10 mouse cellular contexts compared by ENCODE assay signal in the genomic region with DNA sequence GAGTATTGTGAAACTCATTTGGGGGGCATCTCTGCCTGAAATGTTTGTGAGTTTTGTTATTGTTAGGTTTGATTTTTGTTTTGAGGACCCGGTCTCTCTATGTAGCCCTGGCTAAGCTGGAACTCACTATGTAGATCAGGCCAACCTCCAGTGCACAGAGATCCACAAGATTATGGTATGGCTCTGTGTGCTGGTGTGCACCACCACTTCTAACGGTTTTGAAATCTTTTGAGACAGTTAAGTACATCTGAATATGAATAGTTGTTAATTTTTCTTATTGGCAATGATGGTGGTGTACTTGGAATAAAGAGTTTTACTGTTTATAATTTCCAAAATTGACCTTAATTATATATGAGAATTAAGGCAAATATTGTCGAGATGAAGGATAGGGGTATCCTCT. TPM values are rescaled to one million over a fixed set of nuclear protein-coding genes. Genes with fewer than 3 reads are reported as not detected.
DNase-seq lines count a peak whose midpoint lies in the region; ATAC-seq and TF ChIP-seq lines count a peak whose summit lies in the region.
"Had no signal": no experiment of that assay in that cellular context is flagged by ENCODE, and none has a peak within 500 bp of the region (broad histone marks: within the 10 kb centered on the region; RNA-seq: fewer than 3 reads in every experiment).

No protein-coding gene starts in this region.

- H3K9ac ChIP-seq in liver, postnatal 0 days (replicated peaks), result no peak overlapping the region

- H3K4me3 ChIP-seq in heart, embryonic 10.5 days, result peak overlapping the region; percentile 97
- H3K4me3 ChIP-seq in G1E (ENCODE audit: low read depth, low read length), result peak overlapping the region; percentile 75; the same call in 1 of the 2 replicates
- H3K4me3 ChIP-seq in hindbrain, embryonic 10.5 days, result peak overlapping the region; percentile 88
- H3K4me3 ChIP-seq in liver, postnatal 0 days (ENCODE audit: low read depth, low read length), result peak overlapping the region; percentile 56; the same call in 1 of the 2 replicates

- no peak for DNase-seq in heart, embryonic 10.5 days (ENCODE audit: low spot score)
- no peak for DNase-seq in heart, adult 8-10 months (ENCODE audit: low spot score)
- DNase-seq in G1E (ENCODE audit: low spot score), result no peak
- DNase-seq in hindbrain, embryonic 10.5 days (ENCODE audit: low spot score), result no peak
- DNase-seq in liver, postnatal 0 days, result no peak
- no peak for DNase-seq in urinary bladder, postnatal 25 days (ENCODE audit: low spot score)
- no peak for DNase-seq in urinary bladder, adult 2 months (ENCODE audit: low spot score)
- no peak for DNase-seq in spleen, postnatal 4 days (ENCODE audit: low spot score in 2 of 2)

- no peaks in the 10 kb centered on the region for H3K27me3 ChIP-seq in heart, embryonic 10.5 days (ENCODE audit: insufficient read depth, poor library complexity, severe bottlenecking)
- H3K27me3 ChIP-seq in G1E (ENCODE audit: insufficient read depth, low read length), result peaks cover 19% of the 10 kb centered on the region
- H3K27me3 ChIP-seq in hindbrain, embryonic 10.5 days (ENCODE audit: insufficient read depth, poor library complexity, severe bottlenecking), result peaks cover 5% of the 10 kb centered on the region; the same call in 1 of the 2 replicates
- H3K27me3 ChIP-seq in liver, postnatal 0 days (ENCODE audit: insufficient read depth, low read length), result no peaks in the 10 kb centered on the region

- no peaks in the 10 kb centered on the region for H3K9me3 ChIP-seq in heart, embryonic 10.5 days
- H3K9me3 ChIP-seq in G1E (replicated peaks), result no peaks in the 10 kb centered on the region
- no peaks in the 10 kb centered on the region for H3K9me3 ChIP-seq in hindbrain, embryonic 10.5 days
- no peaks in the 10 kb centered on the region for H3K9me3 ChIP-seq in liver, postnatal 0 days (ENCODE audit: low read length)

- peak overlapping the region; percentile 98 for H3K27ac ChIP-seq in heart, embryonic 10.5 days
- peak overlapping the region; percentile 99 for H3K27ac ChIP-seq in hindbrain, embryonic 10.5 days
- H3K27ac ChIP-seq in liver, postnatal 0 days (ENCODE audit: low read depth), result no peak overlapping the region

- H3K36me3 ChIP-seq in heart, embryonic 10.5 days, result peaks cover 27% of the 10 kb centered on the region
- H3K36me3 ChIP-seq in G1E (replicated peaks), result peaks cover 22% of the 10 kb centered on the region
- peaks cover 32% of the 10 kb centered on the region for H3K36me3 ChIP-seq in hindbrain, embryonic 10.5 days
- H3K36me3 ChIP-seq in liver, postnatal 0 days (replicated peaks; ENCODE audit: insufficient read depth, low read length), result peaks cover 8% of the 10 kb centered on the region; the same call in 1 of the 2 replicates

- TF ChIP-seq EP300 in liver, postnatal 0 days (IDR thresholded peaks at IDR 0.05; ENCODE audit: low read depth), result no peak

- H3K4me2 ChIP-seq in liver, postnatal 0 days (ENCODE audit: low read depth, low read length), result peak overlapping the region; percentile 80

- ATAC-seq in G1E (ENCODE audit: extremely low read depth, insufficient number of reproducible peaks, low FRiP score, poor library complexity, severe bottlenecking), result no peak
- ATAC-seq in liver, postnatal 0 days, result no peak

- 17% methylated on average over 3 of the region's 3 CpGs for WGBS in heart, embryonic 10.5 days
- WGBS in hindbrain, embryonic 10.5 days, result 23% methylated on average over 3 of the region's 3 CpGs
- WGBS in liver, postnatal 0 days (ENCODE audit: insufficient replicate concordance), result 31% methylated on average over 3 of the region's 3 CpGs

- TF ChIP-seq CTCF in G1E (IDR thresholded peaks at IDR 0.05; ENCODE audit: low read depth, low read length), result no peak
- no peak for TF ChIP-seq CTCF in liver, postnatal 0 days (IDR thresholded peaks at IDR 0.05; ENCODE audit: low read depth)

- H3K4me1 ChIP-seq in heart, embryonic 10.5 days, result 0 out of 2 replicates have a peak, but pooled peaks cover 3% of the 10 kb centered on the region
- peaks cover 5% of the 10 kb centered on the region for H3K4me1 ChIP-seq in G1E (ENCODE audit: insufficient read depth, low read depth, low read length)
- H3K4me1 ChIP-seq in hindbrain, embryonic 10.5 days (replicated peaks), result peaks cover 12% of the 10 kb centered on the region; the same call in 1 of the 2 replicates
- 0 out of 2 replicates have a peak, but pooled peaks cover 4% of the 10 kb centered on the region for H3K4me1 ChIP-seq in liver, postnatal 0 days (ENCODE audit: insufficient read depth)

RNA-seq across cellular contexts. Expression of gene Zfp105, which starts 0.4 kb away (rescaled TPM):
- polyA plus RNA-seq in heart, embryonic 10.5 days (2016; fragmentation: Nextera tagmentation; extraction: Ambion mirVana), result 14.5 and 20.4 TPM in 2 replicates
- 1 to 10 TPM; 1.0 to 2.3 (median 1.5) TPM for total RNA-seq in heart, adult 8-10 months (2022)
- total RNA-seq in G1E (2014; fragmentation: Nextera tagmentation) (21.5 and 22.5 TPM in 2 replicates), G1E (2017) (8.4 and 10.1 TPM in 2 replicates)
- 2.1 and 2.5 TPM in 2 replicates for polyA plus RNA-seq in G1E (2012)
- polyA plus RNA-seq in hindbrain, embryonic 10.5 days (2016; fragmentation: Nextera tagmentation; extraction: Ambion mirVana), result 30.7 and 33.5 TPM in 2 replicates
- polyA plus RNA-seq in liver, postnatal 0 days (2015; fragmentation: Nextera tagmentation; extraction: Ambion mirVana), result 1.8 and 2.0 TPM in 2 replicates
- 6.3 and 7.1 TPM in 2 replicates for polyA plus RNA-seq in urinary bladder, adult 2 months (2012; rRNA removed)
- total RNA-seq: neutrophil, adult 5-6 weeks had no signal
- polyA plus RNA-seq: C2C12 had no signal

RNA-seq across cellular contexts. Expression of gene 1110059G10Rik, which starts 28.4 kb away (rescaled TPM):
- 15.5 and 16.6 TPM in 2 replicates for polyA plus RNA-seq in heart, embryonic 10.5 days (2016; fragmentation: Nextera tagmentation; extraction: Ambion mirVana)
- 10 to 100 TPM; 13.0 to 20.4 (median 16.6) TPM for total RNA-seq in heart, adult 8-10 months (2022)
- total RNA-seq in G1E (2014; fragmentation: Nextera tagmentation) (8.7 and 22.0 TPM in 2 replicates), G1E (2017) (38.1 and 45.7 TPM in 2 replicates)
- polyA plus RNA-seq in G1E (2012), result 1.6 and 3.0 TPM in 2 replicates
- polyA plus RNA-seq in hindbrain, embryonic 10.5 days (2016; fragmentation: Nextera tagmentation; extraction: Ambion mirVana), result 22.7 and 25.0 TPM in 2 replicates
- 18.7 and 20.6 TPM in 2 replicates for polyA plus RNA-seq in liver, postnatal 0 days (2015; fragmentation: Nextera tagmentation; extraction: Ambion mirVana)
- polyA plus RNA-seq in urinary bladder, adult 2 months (2012; rRNA removed), result 18.8 and 19.4 TPM in 2 replicates

RNA-seq across cellular contexts. Expression of gene Kif15, which starts 28.4 kb away (rescaled TPM):
- polyA plus RNA-seq in heart, embryonic 10.5 days (2016; fragmentation: Nextera tagmentation; extraction: Ambion mirVana), result 37.3 and 46.9 TPM in 2 replicates
- total RNA-seq in heart, adult 8-10 months (2022), result under 1 TPM in 3 of 4 experiments, not detected in 1; 0.09 to 0.40 (median 0.24) TPM
- total RNA-seq in G1E (2014; fragmentation: Nextera tagmentation) (255 and 272 TPM in 2 replicates), G1E (2017) (197 and 222 TPM in 2 replicates)
- polyA plus RNA-seq in G1E (2012), result 16.9 and 23.5 TPM in 2 replicates
- 59.0 and 97.7 TPM in 2 replicates for polyA plus RNA-seq in hindbrain, embryonic 10.5 days (2016; fragmentation: Nextera tagmentation; extraction: Ambion mirVana)
- polyA plus RNA-seq in liver, postnatal 0 days (2015; fragmentation: Nextera tagmentation; extraction: Ambion mirVana), result 14.4 TPM in 2 replicates
- polyA plus RNA-seq in urinary bladder, adult 2 months (2012; rRNA removed), result 0.92 and 1.0 TPM in 2 replicates

RNA-seq across cellular contexts. Expression of gene Zkscan7, which starts 37.0 kb away (rescaled TPM):
- 2.4 and 3.0 TPM in 2 replicates for polyA plus RNA-seq in heart, embryonic 10.5 days (2016; fragmentation: Nextera tagmentation; extraction: Ambion mirVana)
- total RNA-seq in heart, adult 8-10 months (2022), result 1 to 10 TPM; 4.1 to 7.8 (median 6.6) TPM
- not detected in 2 replicates for total RNA-seq in G1E (2014; fragmentation: Nextera tagmentation)
- 0.12 and 0.22 TPM in 2 replicates for total RNA-seq in G1E (2017)
- polyA plus RNA-seq in G1E (2012), result not detected in 2 replicates
- polyA plus RNA-seq in hindbrain, embryonic 10.5 days (2016; fragmentation: Nextera tagmentation; extraction: Ambion mirVana), result 3.6 and 4.5 TPM in 2 replicates
- 1.2 and 1.5 TPM in 2 replicates for polyA plus RNA-seq in liver, postnatal 0 days (2015; fragmentation: Nextera tagmentation; extraction: Ambion mirVana)
- polyA plus RNA-seq in urinary bladder, adult 2 months (2012; rRNA removed), result 7.7 and 9.5 TPM in 2 replicates

RNA-seq across cellular contexts. Expression of gene Zfp445, which starts 56.6 kb away (rescaled TPM):
- polyA plus RNA-seq in heart, embryonic 10.5 days (2016; fragmentation: Nextera tagmentation; extraction: Ambion mirVana), result 47.4 and 50.7 TPM in 2 replicates
- 10 to 100 TPM; 66.2 to 94.7 (median 75.8) TPM for total RNA-seq in heart, adult 8-10 months (2022)
- total RNA-seq in G1E (2014; fragmentation: Nextera tagmentation) (107 and 125 TPM in 2 replicates), G1E (2017) (89.4 and 113 TPM in 2 replicates)
- polyA plus RNA-seq in G1E (2012), result 4.6 and 6.6 TPM in 2 replicates
- polyA plus RNA-seq in hindbrain, embryonic 10.5 days (2016; fragmentation: Nextera tagmentation; extraction: Ambion mirVana), result 66.1 and 74.4 TPM in 2 replicates
- 8.5 and 9.4 TPM in 2 replicates for polyA plus RNA-seq in liver, postnatal 0 days (2015; fragmentation: Nextera tagmentation; extraction: Ambion mirVana)
- polyA plus RNA-seq in urinary bladder, adult 2 months (2012; rRNA removed), result 66.7 and 67.3 TPM in 2 replicates
